Mouse (Mus musculus): ENCODE results near the gene Gm14325.
"Not testable (repeated sequence)": the region's sequence is repeated elsewhere in the genome, so short reads cannot be mapped to it uniquely, and the experiment has no call there.

The Gm14325 gene

DNA sequence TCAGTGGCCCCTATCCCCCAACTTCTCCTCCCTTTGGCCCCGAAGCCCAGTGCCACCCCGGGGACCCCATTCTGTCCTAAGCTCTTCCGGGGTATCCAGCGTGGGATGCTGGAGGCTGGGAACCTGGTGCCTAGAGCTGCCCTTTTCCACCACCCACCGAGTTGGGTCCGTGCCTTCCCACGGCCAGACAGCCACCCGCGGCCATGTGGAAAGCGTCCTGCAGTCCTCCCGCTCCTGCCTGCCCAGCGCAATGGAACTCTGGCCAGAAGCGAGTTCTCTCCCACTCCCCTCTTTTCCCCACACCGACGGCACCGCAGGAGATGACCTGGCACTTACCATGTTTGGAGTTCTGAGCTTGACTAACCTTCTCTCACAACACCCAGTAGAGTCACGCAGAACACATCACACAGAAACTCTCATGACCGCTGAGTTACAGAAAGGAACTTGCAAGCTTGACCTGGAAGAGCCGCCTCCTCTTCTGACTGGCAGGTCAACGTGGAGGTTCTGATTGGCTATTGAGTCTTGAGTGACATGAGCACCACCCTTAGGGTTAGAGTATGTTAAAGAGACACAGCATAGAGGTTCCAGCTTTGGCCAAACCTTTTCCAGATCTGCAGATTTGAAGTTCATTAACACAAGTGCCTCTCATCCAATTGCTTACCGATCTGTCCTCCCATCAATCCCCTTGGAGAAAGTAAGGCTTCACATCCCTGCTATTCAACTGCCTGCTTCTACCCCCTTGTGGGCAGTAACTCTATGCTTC is at the start of gene Gm14325:
Gm14325 (minus strand) TSS at position 436 of the 763 bp plus-strand sequence.
- DNase-seq: peak; percentile 84

DNA sequence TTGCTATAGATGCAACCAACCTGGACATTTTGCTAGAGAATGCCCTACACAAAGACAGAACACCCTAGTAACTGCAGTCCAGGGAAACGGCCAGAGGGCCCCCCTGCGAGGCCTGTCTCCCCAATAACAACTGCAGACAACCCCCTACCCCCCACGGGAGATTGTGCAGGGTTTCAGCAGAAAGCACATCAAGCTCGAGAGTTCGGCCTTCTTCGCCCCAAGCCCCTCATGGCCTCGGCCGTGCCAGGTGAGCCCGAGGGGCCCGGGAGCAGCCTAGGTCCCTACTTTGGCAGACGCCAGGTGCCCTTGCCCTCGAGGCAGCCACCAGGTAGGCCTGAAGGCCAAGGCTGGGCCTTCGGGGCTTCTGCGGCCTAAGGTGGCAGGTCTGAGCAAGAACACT is 47.6 kb upstream of the Gm14325 start:
- not testable (repeated sequence) for DNase-seq

DNA sequence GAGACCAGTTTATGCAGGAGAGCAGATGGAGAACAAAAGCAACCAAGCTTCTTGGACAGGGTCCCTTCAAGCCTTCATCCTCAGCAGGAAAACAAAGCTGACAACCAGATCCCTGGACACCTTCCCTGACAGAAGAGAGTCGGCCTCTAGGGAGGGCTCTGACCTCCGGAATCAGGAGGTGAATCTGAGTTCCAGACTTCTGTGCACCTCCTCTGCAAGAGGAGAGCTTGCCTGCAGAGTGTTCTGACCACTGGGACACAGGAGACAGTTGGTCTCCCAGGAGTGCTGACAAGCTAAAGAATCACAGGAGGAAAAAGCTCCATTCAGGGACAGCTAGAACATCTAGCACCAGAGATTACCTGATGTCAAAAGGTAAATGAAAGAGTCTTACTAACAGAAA is 22.1 kb upstream of the Gm14325 start:
- DNase-seq: not testable (repeated sequence)

DNA sequence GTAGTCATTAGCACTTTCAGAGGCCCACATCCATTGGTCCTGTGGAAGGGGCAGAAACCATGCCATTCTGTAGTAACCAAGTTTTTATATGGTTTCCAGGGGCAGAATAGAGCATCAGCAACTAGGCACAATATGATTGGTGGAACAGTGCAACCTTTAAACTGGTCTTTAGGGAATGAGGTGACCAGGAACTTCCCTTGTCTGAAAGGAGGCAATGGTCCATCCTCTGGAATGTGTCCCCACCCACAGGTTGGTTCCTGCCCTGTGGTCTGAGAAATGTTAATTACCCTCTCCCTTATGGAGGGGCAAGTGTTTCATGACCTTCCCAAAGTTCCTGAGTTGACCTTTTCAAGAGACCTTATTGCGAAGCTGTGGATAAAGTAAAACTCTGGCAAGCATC is 3.5 kb upstream of the Gm14325 start:
- DNase-seq: not testable (repeated sequence)

DNA sequence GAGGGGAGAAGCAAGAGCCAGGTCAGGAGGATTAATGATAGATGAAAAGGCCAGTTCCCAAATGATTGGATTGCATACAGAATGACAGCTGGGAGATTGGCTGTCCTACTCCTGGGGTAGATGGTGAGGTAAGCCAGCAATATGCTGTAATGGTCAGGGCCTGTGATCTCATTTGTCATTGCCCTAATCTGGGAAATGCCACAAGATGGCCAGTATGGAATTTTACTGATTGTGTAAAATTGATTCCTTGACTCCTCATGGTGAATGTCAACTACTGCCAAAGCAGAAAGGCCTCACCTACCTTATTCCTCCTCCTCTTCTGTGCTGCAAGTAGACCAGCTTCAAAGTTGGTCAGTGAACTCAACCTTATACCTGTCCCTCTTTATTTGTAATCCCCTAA is 3.4 kb downstream of the Gm14325 start:
- not testable (repeated sequence) for DNase-seq

DNA sequence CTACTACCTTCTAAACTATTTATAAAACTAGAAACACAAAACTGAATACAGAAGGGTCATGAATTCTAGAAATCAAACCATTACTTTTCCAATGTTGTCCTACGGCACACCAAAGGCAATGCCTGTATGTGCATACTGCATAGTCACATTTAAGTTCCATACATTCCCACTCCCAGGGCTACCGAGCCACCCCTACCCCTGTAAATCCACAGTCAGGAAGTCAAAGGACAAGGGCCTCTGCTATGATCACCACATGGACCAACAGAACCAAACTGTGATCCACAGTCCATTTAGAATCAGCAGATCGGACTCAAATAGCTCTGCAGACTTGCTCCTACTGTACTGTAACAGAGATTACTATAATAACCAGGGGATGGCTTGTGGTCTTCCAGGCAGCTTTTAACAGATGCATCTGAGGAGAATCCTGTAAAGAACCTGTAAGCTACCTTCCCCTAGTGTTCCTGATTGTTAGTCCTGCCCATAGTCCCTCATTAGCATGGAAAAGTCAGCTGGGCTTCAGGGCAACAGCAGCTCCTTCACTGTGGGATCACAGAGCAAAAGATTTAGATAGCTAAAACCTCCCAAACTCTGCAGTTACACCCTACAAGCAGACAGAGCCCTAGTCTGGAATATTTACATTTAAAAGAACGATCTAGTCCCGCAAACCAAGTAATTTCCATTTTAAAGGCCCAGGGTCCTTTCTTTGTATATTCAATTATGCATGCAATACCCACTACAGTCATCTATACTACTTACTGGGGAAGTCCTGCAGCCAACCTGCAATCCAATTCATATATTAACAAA is 4.2 kb downstream of the Gm14325 start:
- not testable (repeated sequence) for DNase-seq

DNA sequence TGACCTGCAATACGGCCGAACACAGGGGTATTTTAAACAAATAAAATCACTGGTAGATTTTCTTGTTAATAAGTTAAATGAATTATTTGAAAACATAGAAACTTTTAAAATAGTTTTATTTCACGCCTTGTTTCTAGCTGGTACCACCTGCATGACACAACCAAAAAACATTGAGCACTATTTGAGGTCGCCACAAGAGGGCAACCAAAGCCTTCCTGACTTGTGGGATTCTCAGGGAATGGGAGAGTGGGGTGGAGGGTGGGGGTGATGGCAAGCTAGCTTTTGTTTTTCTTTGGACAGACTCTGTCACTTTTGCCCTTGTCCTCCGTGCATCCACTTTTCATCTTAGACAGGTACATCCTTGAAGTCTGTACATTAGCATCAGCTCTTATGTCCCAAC is 18.2 kb downstream of the Gm14325 start:
- not testable (repeated sequence) for DNase-seq

DNA sequence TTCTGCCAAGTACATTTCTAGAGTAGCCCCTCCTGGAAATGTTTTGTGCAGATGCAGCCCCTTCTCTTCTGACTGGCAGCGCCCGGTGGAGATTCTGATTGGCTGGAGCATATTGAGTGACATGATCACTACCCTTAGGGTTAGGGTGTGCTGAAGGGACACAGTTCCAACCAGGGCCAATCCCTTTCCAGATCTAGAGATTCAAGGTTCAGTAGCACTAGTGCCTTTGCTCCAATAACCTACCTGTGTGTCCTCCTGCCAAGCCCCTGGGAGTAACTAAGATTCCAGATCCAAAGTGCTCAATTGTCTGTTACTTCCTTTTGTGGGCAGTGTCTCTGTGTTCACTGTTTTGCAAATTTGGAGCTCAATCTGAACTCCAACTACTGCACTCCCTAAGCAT is 34.0 kb downstream of the Gm14325 start:
- DNase-seq: not testable (repeated sequence)

DNA sequence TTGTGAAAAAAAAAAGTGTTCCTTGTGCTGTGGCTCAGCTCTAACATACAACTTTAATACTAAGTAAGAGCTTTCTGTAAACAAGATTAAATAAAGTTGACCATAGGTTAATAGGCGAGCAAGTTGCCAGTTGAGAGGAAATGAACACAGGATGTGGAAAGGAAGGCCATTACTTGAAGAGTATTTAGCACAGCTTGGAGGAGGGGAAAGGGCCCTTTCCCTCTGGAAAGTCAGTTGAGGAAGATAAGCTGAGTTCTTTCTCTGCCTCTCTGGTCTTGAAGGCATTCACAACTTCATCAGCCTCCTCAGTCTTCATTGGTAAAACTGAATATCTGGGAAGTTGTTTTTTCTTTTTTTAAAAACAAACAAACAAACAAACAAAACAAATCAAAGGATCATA is 52.8 kb downstream of the Gm14325 start:
- not testable (repeated sequence) for DNase-seq

All from cerebellum, adult 9-11 months (tissue).